Mouse (Mus musculus) E14TG2a.4 (cell line): Measurements from ENCODE around the gene Nr1i2.

Source experiments
- CTCF ChIP-seq: conservative IDR thresholded peaks from 2 replicates; pipeline ENCODE4 v1.5.1; 2014; ENCODE audit warnings: low read length
- NANOG ChIP-seq: IDR thresholded peaks from 2 replicates; pipeline ENCODE4 v1.6.1; 2014; ENCODE audit warnings: borderline replicate concordance, low read length, mixed read lengths

DNA sequence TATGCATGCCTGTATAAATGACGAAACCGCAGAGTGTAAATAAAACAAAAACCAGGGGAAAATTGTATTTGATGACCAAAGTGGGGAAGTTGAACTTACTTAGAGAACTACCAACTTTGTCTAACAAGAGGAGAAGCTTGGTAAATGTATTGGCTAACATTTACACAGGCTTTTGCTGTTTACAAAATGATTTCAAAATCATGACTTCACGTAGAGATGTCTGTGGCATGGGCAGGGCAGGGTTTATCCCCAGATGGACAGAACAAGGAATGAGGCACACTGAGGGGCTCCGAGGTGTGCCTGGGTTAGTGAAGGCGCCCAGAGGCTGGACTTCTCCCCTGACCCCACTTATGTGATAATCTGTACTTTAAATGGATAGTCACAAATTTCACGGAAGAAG lies 7.3 kb downstream of the Nr1i2 start:
- TF ChIP-seq CTCF (no peak), NANOG (no peak)
